Mouse (Mus musculus): ENCODE data around the gene 4932438H23Rik.
A peak's percentile ranks its signal among the peaks of the same experiment; 100 is the strongest.

The 4932438H23Rik gene

DNA sequence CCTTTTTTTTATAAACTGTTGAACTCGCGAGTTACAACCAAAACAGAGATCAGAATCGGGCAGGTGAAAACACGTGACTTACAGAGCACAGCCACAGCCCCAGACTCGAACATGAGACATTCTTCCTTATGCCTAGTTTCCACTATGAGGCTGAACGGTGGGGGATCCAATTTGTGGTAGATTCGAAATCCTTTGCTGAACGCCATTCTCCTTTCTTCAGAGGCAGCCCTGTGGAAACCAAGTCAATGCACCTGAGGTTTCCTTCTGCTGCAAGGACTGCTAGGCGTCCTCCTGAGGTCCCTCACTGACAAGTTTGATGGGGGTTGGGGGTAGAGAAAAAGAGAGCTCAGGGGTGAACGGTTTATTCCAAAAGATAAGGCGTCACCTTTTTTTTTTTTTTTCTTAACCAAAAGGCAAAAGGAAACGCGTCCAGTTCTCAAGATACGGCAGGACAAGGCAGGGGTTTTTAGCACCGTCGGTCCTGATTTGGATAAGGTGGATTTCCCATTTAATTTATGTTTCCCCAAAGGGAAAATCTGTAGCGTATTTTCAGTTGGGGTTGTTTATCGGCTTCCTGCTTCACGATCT, 84.9 kb downstream of the 4932438H23Rik start:
- DNase-seq (ENCODE audit: low read depth, low spot score), result peak; percentile 45

DNA sequence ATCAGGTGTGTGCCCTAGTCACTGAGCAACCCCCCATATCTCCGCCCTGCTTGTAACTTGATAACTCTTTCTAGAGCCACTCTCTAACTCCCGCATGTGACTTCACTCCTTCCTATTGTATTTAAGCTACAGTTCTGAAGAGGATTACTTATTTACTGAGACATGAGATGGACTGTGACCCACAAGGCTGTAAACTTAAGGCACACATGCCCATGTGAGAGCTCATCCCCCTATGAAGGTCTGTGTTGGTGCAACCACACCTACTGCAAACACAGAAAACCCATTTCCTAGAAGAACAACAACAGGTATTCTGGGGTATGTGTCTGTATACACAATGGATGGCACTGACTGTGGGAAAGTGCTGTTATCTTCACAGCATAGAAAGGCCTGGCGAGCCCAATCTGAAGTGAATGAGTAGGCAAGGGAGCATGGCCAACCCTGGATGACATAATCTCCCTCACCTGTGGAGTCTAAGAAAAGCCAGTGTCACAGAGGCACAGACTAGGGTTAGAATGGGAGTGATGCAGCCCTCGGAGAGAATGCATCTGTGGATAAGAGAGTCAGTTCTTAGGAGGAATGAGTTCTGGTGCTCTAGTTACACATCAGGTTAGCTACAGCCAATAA, 89.9 kb downstream of the 4932438H23Rik start:
- no peak for DNase-seq (ENCODE audit: low read depth, low spot score)

All from 3T3-L1 (cell line).